Mouse (Mus musculus) cerebellum, postnatal 10 days (tissue): Measurements from ENCODE around the gene Pla2g5.
A peak's percentile ranks its signal among the peaks of the same experiment; 100 is the strongest.
"Not testable (repeated sequence)": the region's sequence is repeated elsewhere in the genome, so short reads cannot be mapped to it uniquely, and the experiment has no call there.

Source experiments
- DNase-seq, 2 experiments: peaks; one replicate each; pipeline ENCODE4 v3.0.0; 2021; ENCODE audit warnings: mixed read lengths in 2 of 2

The Pla2g5 gene

DNA sequence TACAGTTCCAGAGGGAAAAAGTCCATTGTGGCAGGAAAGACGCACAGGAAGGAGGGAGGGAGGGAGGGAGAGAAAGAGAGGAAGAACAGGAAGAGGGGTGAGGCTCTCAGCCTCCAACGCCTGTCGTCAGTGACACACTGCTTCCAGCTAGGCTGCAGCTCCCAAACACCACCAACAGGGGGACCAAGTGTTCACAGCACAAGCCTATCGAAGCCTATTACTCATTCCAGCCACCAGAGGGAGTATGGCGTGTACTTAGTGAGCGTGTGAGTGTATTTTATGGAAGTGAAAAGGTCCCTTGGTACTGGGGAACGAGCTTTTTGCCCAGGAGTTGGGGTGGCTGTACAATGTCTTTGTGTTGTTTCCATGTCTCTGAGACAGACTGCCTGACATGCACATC, 6.8 kb downstream of the Pla2g5 start:
- peak; percentile 83 to 90 for DNase-seq

DNA sequence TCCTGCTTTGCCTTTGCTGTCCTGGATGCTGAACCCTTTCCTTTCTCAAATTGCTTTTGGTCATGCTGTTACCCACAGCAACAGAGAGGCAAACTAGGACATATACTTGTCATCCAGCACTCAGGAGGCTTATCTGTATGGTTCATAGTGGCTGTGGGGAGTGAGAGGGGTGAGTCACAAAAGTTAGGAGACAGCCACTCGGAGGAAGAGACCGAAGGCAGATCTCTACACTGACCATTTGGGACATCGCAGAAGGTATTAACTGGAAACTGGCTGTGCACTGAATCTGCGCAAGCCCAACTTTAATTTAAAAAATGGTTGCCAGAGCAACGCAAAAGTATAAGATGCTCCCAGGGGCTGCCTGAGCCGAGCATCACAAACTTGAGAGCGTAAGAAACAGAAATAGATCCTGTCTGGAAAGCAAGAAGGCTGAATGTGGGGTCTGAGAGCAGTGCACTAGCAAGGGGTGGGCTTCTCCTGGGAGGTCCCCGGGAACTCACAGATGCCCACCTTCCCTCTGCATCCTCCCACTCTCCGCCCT, 8.1 kb downstream of the Pla2g5 start:
- DNase-seq, result no peak

DNA sequence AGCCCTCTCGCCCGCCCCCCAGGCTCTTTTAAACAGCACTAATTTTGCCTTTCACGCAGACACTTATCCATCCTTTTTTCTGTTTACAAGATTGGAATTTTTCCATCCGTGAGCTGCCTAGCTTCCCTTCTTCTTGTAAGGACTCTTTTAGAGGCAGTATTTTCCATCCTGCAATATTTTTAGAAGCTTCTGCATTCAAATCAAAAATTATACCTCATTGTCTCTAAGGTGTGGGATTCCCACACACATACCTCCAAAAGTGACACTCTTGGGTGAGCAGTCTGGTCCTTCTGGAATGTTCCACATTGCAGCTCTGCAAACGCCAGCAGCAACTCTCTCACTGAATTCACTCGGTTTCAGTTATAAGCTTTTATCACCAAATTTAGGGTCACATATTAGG, 10.3 kb downstream of the Pla2g5 start:
- DNase-seq, result no peak

DNA sequence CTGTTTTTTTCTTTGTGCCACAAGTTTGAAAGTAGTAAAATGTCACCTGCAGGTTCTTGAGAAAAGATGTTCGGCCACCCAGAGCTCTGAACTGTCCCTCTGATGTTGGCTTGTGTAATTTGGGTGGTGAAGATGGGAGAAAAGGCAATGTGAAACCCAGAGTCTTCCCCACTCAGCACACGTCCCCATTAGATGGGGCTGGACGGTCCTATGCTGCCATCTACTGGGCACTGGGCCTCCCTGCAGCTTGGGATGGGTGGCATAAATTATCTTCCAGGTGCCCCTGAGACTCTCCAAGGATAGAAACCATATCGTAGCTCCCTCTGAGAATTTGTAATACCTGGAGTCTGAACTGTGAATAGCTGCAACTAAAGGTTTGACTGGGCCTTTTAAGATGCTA, 11.8 kb downstream of the Pla2g5 start:
- DNase-seq, result peak; percentile 89 to 93

DNA sequence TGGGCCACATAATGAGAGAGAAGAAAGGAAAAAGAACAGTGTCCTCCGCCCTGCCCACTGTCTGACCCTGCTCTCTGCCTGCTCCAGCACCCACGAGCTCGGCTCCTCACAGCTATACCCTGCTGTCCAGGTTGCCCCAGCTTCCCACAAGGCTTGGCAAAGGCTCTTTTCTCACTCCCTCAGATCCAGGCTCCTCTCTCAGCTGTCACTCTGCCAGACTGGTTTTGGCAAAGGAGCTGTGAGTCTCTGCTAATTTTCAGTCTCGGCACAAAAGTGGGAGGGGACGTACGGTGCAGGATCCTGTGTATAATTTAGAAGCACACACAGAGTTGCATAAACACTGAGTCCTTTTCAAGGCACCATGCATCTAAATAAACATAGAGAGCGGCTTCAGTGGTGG, 21.9 kb downstream of the Pla2g5 start:
- peak; percentile 86 to 90 for DNase-seq

DNA sequence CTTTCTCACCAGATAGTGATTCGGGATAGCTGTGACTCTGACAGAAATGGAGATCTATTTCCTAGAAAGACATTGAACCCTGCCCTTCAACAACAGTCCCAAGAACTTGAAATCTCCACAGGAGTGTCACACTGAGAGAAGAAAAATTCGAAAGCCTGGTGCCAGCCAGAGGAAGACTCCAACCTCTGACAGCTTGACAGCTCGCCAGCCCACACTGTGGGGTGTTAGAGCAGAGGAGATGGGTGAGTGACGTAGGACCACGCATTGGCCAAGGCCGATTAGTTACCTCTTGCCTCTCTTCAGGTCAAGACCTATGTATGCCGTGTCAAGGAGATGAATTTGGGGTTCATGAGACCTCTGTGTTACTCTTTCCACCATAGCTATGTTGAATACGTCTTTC, 22.6 kb downstream of the Pla2g5 start:
- peak; percentile 47 to 62 for DNase-seq

DNA sequence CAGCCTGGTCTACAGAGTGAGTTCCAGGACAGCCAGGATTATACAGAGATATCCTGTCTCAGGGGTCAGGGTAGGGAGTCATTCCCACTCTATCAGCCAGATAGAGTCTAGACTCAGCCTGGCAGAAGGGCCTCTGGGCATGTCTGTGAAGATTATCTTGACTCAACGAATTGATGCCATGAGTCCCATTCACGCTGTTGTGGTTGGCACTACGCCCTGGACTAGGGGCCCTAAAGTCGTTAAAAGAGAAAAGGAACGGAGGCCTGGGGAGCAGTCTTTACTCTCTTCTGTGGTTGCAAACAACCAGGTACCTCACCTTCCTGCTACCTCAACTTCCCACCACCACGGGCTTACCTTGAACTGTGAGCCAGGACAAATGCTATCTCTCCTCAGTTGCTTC, 23.5 kb downstream of the Pla2g5 start:
- DNase-seq, result peak; percentile 79 to 83

DNA sequence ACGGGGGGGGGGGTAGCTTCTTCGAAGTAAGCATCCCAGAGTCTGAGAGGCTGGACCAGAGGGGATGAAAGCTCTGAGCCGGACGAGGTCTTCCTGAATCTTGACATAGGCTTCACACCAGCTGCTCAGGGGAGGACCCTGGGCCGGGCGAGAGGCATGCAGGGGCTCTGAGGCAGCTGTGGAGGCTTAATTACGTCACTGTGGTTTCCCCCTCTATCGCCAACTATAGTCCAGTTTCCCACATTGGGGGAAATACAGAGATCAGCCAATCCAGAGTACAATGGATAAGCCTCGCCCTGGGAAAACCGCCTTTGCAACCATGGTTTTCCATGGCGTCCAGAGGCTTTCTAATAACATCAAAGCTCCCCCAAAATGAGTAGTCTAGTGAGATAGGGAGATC, 36.1 kb downstream of the Pla2g5 start:
- DNase-seq, result no peak

DNA sequence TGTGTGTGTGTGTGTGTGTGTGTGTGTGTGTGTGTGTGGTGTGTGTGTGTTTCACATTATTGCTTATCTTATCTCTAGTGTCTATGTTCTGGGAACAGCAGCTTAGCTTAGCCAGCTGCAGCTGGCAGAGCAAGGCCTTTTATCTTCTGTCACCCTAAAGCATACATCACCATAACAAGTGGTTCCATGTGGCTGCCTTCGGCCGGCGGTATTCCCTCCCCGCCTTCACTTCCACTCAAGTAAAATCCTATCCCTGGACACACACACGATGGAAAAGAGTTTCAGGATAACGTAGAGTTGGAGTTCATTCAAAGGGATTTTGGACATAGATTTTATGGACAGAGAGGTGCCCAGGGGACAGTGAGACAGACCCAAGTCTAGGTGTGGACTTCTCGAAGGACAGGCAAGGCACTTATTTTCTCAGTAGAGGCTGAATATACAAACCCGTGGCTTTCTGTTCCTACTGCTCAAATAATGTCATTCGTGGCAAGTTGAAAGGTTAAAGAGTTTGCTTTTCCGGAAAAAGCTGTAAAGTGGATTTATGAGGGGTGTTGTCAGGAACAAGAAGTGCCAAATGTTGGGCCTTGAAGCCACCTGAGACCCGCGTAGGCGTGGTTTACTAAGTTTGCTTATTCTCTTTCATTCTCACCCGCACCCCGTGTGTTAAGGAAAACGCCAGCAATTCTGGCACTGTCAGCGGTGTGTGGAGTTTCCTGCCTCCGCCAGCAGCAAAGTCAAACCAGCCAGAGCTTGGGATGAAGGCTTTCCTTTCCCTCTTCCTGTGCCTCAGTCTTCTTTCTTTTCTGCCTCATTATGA, 37.3 kb downstream of the Pla2g5 start:
- no peak for DNase-seq

DNA sequence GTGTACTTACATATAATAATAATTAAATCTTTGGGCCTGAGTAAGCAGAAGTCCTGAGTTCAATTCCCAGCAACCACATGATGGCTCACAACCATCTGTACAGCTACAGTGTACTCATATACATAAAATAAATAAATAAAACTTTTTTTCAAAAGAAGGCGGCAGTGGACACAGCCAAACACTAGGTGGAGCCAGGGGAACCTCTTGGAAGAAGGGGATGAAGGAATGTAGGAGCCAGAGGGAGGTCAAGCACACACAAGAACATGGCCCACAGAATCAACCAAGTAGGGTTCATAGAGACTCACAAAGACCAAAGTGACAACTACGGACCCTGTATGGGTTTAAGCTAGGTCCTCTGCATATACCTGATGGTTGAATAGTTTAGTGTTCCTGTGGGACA, 38.6 kb downstream of the Pla2g5 start:
- peak; percentile 46 for DNase-seq

DNA sequence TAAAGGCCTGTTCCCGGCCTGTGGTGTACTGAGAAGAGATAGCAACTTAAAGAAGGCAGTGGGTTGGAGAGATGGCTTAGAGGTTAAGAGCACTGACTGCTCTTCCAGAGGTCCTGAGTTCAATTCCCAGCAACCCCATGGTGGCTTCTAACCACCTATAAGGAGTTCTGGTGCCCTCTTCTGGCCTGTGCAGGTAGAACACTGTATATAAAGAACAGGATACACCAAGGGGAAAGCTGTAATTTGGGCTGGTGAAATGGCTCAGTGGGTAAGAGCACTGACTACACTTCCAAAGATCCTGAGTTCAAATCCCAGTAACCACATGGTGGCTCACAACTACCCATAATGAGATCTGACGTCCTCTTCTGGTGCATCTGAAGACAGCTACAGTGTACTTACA, 39.1 kb downstream of the Pla2g5 start:
- not testable (repeated sequence) for DNase-seq

DNA sequence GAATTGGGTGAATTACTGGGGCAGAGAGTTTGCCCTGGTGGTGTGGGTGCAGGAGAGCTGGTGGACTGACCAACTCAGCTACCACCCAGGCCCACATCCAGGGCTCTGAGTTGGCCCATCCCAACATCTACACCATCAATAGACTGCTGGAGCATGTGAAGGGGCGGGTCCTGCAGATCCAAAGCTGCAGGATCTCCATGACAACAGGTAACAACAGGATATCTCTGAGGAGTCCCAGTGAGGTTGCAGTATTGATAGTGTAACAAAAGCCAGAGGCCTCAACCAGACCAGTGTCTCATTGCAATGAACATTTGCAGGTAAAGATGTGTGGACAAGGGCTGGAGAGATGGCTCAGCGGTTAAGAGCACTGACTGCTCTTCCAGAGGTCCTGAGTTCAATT, 42.2 kb downstream of the Pla2g5 start:
- DNase-seq, result no peak

DNA sequence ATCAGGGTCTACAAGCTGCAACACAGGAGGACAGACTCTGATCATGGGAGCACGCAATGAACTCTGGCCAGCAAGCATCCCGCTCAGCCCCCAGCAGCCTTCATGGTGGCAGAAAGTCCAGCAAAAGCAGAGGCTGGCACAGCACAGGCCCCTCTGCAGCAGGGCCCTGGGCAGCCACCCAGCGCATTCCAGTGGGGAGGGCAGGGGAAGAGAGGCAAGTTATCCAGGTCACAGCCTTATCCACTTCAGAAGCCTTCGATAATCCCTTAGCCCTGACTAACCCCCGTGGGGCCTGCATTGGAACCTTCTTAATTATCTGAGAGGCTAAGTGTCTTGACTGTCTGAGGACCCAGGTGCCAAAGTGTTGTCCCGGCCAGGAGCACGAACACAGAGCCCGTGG, 44.2 kb downstream of the Pla2g5 start:
- peak; percentile 51 to 67 for DNase-seq

DNA sequence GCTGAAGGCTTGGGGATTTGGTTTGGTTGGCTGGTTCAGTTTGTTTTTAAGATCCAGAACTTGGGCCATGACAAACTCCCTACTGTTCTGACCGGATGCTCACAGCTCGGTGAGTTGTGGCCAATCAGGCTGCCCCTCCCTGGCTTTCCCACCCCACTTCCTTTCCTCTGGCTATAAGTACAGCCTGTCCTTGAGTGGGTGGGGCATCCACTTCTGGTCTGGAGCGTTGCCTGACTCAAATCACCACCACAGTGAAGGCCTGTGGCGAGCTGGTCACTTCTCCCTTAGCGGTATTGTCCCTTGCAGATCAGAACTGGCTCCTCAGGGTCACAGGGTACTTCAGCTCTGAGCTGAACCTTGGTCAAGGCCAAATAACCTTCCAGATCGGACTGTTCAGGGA, 45.5 kb downstream of the Pla2g5 start:
- DNase-seq, result no peak

DNA sequence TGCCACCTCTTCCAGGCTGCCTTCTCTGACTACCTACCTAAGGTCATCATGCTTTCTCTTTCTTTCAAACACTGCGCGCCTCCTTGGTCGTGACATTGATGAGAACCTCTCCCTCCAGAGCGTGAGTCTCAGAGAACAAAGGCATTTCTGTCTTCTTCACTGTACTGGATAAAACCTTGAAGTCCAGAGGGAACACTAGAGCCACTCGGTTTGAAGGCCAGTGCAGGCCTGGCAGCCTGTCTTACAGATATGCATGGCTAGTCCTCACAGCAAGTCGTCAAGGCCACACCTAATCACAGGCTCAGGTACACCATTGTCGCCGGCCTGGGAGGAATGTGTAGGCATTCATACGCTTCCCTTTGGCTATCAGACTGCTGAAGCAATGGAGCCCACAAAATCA, 47.1 kb downstream of the Pla2g5 start:
- no peak for DNase-seq

DNA sequence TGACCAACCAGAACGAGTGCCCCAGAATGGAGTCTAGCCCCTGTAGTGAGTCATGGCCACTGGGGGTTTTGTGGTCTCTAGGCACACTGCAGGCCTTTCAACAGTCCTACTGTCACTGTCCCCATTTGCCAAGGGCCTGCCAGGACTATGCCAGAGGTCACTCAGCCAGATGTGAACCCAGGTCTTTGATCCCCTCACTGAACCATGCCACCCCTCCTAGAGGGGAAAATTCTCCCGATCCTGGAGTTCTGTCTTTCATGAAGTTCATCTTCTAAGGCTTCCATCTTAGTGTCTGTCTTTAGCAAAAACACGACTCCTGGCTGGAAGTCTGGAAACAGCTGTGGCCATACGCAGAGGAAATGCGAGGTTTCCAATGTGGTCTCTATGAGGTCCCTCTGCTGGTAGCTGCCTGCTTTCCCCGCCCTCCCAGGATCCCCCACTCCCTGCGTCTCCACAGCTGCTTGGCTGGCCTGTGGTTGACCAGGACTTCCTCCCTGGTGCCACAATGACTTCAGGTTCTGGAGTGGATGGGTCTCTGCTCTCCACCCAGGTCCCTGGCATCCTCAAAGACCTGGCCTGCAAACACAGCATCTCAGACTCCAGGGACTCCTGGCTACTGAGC, 56.3 kb downstream of the Pla2g5 start:
- no peak for DNase-seq

DNA sequence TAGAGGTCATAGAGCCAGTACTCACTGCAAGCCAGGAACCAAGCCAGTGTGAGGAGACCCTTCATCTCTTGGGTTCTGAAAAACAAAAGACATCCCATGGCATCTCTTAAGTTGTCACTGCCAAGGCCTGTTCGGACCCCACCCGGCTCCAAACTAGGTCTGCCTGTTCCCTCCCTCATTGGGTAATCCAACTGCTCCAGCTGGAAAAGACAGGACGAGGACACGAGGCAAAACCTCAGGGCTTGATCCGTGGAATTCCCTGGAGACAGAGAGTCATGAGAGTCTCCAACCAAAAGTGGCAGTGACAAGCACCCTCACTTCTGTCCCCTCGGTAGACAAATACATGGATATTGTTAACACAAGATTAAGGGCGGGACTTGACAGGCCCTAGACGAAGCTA, 57.1 kb downstream of the Pla2g5 start:
- no peak for DNase-seq

DNA sequence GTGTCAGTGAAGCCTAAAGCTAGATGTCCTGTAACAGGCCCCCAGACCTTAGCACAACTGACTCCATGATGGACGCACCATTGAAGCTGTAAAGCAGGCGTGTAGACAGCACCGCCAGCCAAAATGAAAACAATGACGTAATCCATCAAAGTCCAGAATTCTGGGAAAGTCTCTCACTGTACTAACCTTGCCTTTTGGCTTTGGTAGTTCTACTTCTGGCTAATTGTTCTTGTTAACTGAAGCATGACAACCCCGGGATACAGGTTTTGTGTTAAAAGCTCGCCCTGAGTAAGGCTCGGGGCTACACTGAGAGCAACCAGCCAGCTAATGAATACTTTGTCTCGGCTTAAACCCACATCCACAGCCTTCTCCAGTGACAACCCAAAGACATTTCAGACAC, 58.0 kb downstream of the Pla2g5 start:
- no peak for DNase-seq

DNA sequence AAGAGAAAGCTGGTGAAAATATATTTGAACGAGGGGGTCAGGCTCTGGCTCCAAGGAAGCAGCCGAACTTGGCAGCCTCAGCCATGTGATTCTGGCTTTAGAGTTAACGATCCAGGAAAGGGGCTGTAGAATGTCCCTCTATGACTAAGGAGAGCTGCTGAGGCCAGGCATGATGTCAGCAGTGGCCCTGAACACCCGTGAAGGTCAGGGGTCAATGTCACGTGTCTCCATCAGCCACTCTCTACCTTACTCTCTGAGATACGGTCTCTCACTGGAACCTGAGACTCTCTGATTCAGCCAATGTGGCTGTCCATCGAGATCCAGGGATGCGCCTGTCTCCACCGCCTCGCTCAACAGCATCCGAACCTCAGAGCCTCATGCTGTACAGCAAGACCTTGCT, 60.4 kb downstream of the Pla2g5 start:
- no peak for DNase-seq

DNA sequence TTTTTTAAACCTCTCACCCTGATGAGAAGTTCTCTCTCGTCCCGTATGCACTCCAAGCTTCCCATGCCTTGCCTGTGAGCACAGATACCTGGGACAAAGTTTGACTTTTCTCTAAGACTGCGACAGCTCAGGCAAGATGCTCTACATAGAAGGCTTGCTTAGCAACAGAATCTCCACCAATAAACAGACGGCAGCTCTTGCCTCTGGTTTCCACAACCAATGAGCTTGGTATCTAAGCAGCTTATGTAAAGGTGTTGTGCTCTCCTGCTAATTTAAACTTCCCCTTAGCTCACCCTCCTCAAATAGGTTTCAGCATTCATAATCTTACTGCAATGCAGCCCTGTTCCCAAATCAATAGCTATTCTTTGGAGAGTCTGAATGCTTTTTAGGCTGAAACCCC, 61.7 kb downstream of the Pla2g5 start:
- no peak for DNase-seq

DNA sequence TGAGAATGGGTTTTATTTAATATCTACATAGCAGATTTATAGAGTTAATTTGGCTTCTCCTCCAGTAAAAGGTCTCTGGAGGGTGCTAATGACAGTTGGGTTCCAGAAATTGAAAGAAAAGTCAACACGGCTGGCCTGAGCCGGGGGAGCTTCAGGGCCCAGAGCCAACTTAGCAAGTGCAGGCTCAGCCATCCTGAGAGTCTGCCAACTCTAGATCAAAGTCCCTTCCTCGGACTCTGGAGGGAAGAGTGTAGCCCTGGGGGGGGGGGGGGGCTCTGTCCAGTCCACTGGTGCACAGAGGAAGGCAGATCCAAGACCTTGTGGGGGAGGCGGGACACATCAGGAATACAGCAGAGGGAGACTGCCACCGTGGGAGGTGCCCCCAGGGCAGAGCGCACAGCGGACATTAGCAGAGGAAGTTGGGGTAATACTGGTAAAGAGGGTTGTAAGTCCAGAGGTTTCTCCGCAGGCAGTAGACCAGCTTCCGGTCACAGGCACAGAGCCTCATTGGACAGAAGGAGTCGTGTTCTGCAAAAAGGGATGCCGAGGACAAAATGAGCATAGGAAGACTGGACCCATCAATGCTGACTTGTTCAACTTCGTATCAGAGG, 63.0 kb downstream of the Pla2g5 start:
- peak; percentile 53 to 65 for DNase-seq

DNA sequence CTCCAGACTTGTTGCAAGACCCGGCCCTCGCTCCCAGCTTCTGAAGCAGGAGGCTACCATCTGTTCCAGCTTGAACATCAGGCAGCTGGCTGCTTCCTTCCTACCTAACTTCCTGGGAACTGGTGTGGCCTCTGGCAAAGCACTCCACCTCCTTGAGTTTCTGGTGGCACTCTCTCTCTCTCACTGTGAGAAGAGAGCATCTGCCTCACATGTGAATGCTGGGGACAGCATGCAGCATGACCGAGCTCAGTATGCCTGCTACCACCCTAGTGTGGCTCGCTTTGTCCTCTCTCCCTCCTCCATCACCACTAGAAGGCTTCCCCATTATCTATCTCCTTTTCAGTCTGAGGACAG, 66.1 kb downstream of the Pla2g5 start:
- DNase-seq, result no peak

DNA sequence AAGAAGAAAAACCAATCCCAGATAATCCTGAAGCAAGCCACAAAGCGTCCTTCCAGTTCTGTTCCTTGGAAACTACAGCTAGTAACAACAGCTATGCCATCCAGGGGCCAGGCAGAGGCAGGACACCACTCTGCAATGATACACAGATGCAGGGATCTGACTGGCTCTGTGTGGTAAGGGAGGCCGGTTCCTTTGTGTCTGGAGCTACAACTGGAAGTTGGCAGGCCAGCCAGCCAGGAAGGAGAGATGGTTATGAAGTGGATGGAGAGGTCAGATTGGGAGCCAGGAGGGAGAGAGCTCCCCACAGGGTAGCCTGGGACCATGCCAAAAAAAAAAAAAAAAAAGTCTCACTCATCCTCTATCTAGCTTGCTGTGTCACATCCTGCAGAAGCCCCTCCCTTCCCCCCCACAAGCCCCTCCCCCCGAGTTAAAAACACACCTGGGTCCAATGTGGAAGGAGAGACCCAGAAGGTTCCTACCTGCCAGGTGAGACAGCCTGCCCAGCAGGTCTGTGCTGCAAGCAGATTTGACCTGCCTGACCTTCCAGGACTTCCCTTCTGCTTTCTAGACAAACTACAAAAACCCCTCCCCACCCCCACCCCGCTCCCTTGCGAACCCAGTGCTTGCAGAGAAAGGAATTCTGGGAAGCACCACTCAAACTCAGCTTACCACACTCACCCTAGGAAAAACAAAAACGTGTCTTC, 66.6 kb downstream of the Pla2g5 start:
- DNase-seq, result peak in 1 of 2 experiments; percentile 23
